Mouse (Mus musculus) CH12.LX (cell line): Measurements from ENCODE around the gene Dthd1. TPM values are rescaled to one million over a fixed set of nuclear protein-coding genes. Genes with fewer than 3 reads are reported as not detected.

ENCODE experiments used
- DNase-seq: peaks from one replicate; pipeline ENCODE4 v3.0.0-alpha.2; 2013; ENCODE audit errors: extremely low read depth
- H3K27ac ChIP-seq: 2 replicates; pipeline ENCODE4 v1.5.1; 2012; ENCODE audit warnings: low read depth, mild to moderate bottlenecking, control low read depth, moderate library complexity; ENCODE audit not compliant: insufficient read depth
- H3K27me3 ChIP-seq: replicated peaks from 2 replicates; pipeline ENCODE3; 2012; ENCODE audit warnings: inconsistent platforms
- H3K36me3 ChIP-seq, 2 experiments: replicated peaks in 1 of 2; 2 replicates each; pipeline versions ENCODE3 to v1.6.1; 2012; ENCODE audit warnings: inconsistent platforms in 1 of 2, low read length in 1 of 2, mild to moderate bottlenecking in 1 of 2, mixed read lengths in 1 of 2, moderate library complexity in 1 of 2; ENCODE audit not compliant: control insufficient read depth in 1 of 2, insufficient read depth in 1 of 2
- H3K4me1 ChIP-seq, 2 experiments: 2 replicates each; pipeline ENCODE4 v1.6.1; 2012; ENCODE audit warnings: inconsistent platforms in 1 of 2, moderate library complexity in 1 of 2; ENCODE audit not compliant: insufficient read depth in 2 of 2, control insufficient read depth in 1 of 2
- H3K4me2 ChIP-seq: 2 replicates; pipeline ENCODE4 v1.6.1; 2012; ENCODE audit warnings: low read depth, mild to moderate bottlenecking, control low read depth; ENCODE audit not compliant: poor library complexity, insufficient read depth, severe bottlenecking
- H3K4me3 ChIP-seq, 3 experiments: fragments of 150-350 bp in 1 of 3; sonication (generic) in 1 of 3; replicated peaks in 1 of 3; 2 replicates each; pipeline versions ENCODE3 to v1.5.1; 2011 to 2012; ENCODE audit warnings: low read depth in 2 of 3, low read length in 2 of 3, mild to moderate bottlenecking in 2 of 3, moderate library complexity in 2 of 3, control low read depth in 1 of 3, improper control_type of control experiment in 1 of 3, inconsistent platforms in 1 of 3, mixed read lengths in 1 of 3; ENCODE audit not compliant: poor library complexity in 1 of 3
- H3K79me2 ChIP-seq: replicated peaks from 2 replicates; pipeline ENCODE4 v1.6.1; 2012; ENCODE audit warnings: mild to moderate bottlenecking, moderate library complexity; ENCODE audit not compliant: control insufficient read depth, poor library complexity, insufficient read depth, severe bottlenecking; ENCODE audit errors: extremely low read depth
- H3K9ac ChIP-seq: 2 replicates; pipeline ENCODE4 v1.6.1; 2012; ENCODE audit warnings: low read depth, mild to moderate bottlenecking, control low read depth, moderate library complexity; ENCODE audit not compliant: insufficient read depth
- H3K9me3 ChIP-seq: replicated peaks from 2 replicates; pipeline ENCODE3; 2012; ENCODE audit warnings: low read length, inconsistent platforms, mixed read lengths
- E2F4 ChIP-seq: IDR thresholded peaks from 2 replicates; pipeline ENCODE4 v1.6.1; 2011; ENCODE audit warnings: low read depth, low read length, improper control_type of control experiment; ENCODE audit not compliant: insufficient replicate concordance
- ELF1 ChIP-seq: IDR thresholded peaks from 2 replicates; pipeline ENCODE4 v1.6.1; 2014; ENCODE audit warnings: low read depth, mild to moderate bottlenecking, inconsistent platforms, low read length, improper control_type of control experiment
- EP300 ChIP-seq: IDR thresholded peaks from 2 replicates; pipeline ENCODE4 v1.6.1; 2011; ENCODE audit warnings: low read length, improper control_type of control experiment
- IRF4 ChIP-seq: IDR thresholded peaks from 2 replicates; pipeline ENCODE4 v1.6.1; 2014; ENCODE audit warnings: low read depth, mild to moderate bottlenecking, inconsistent platforms, low read length, improper control_type of control experiment
- MAX ChIP-seq: IDR thresholded peaks from 2 replicates; pipeline ENCODE4 v1.6.1; 2011; ENCODE audit warnings: low read length, improper control_type of control experiment
- MYC ChIP-seq: IDR thresholded peaks from 2 replicates; pipeline ENCODE4 v1.6.1; 2011; ENCODE audit warnings: low read depth, mild to moderate bottlenecking, improper control_type of control experiment, low read length
- NELFE ChIP-seq: IDR thresholded peaks from 2 replicates; pipeline ENCODE4 v1.6.1; 2011; ENCODE audit warnings: low read depth, low read length, improper control_type of control experiment
- PAX5 ChIP-seq: IDR thresholded peaks from 2 replicates; pipeline ENCODE4 v1.6.1; 2012; ENCODE audit warnings: low read length, inconsistent platforms, mixed read lengths
- POLR2AphosphoS2 ChIP-seq: IDR thresholded peaks from 2 replicates; pipeline ENCODE4 v1.6.1; 2011; ENCODE audit warnings: low read depth, low read length, improper control_type of control experiment
- SIN3A ChIP-seq: IDR thresholded peaks from 2 replicates; pipeline ENCODE4 v1.6.1; 2012; ENCODE audit warnings: low read length, improper control_type of control experiment, inconsistent platforms
- SMC3 ChIP-seq: IDR thresholded peaks from 2 replicates; pipeline ENCODE4 v1.6.1; 2011; ENCODE audit warnings: low read depth, low read length, improper control_type of control experiment
- UBTF ChIP-seq: IDR thresholded peaks from 2 replicates; pipeline ENCODE4 v1.6.1; 2012; ENCODE audit warnings: low read depth, mild to moderate bottlenecking, inconsistent platforms, low read length, improper control_type of control experiment, moderate library complexity
- USF1 ChIP-seq: IDR thresholded peaks from 2 replicates; pipeline ENCODE4 v1.6.1; 2014; ENCODE audit warnings: low read depth, mild to moderate bottlenecking, inconsistent platforms, low read length, improper control_type of control experiment
- ZC3H11A ChIP-seq: IDR thresholded peaks from 2 replicates; pipeline ENCODE4 v1.6.1; 2012; ENCODE audit warnings: low read depth, mild to moderate bottlenecking, inconsistent platforms, low read length, improper control_type of control experiment
- ZKSCAN1 ChIP-seq: IDR thresholded peaks from 2 replicates; pipeline ENCODE4 v1.6.1; 2012; ENCODE audit warnings: low read depth, inconsistent platforms, low read length, improper control_type of control experiment, borderline replicate concordance
- ZMIZ1 ChIP-seq: IDR thresholded peaks from 2 replicates; pipeline ENCODE4 v1.6.1; 2012; ENCODE audit warnings: low read depth, mild to moderate bottlenecking, inconsistent platforms, low read length, improper control_type of control experiment
- ZNF384 ChIP-seq: IDR thresholded peaks from 2 replicates; pipeline ENCODE4 v1.6.1; 2012; ENCODE audit warnings: low read depth, low read length, improper control_type of control experiment, inconsistent platforms
- dilution Hi-C: fragments of 300-500 bp; cut with MboI; formaldehyde crosslinking; loops from 2 replicates; pipeline ENCODE4 v1.14.3; 2020; ENCODE audit warnings: low sequenced_read_pairs; ENCODE audit not compliant: extremely low pct_unique_long_range_greater_than_20kb, extremely low pct_ligation_motif_present
- in situ Hi-C: fragments of 300-500 bp; cut with MboI; formaldehyde crosslinking; loops from 3 replicates; pipeline ENCODE4 v1.14.3; 2019; ENCODE audit warnings: low sequenced_read_pairs, low pct_ligation_motif_present, low pct_unique_long_range_greater_than_20kb, mixed read lengths
- polyA plus RNA-seq: library from polyadenylated mRNA; unstranded; fragments of >175 nt; gene quantifications from 2 replicates; pipeline ENCODE4 v1.2.1, GENCODE M21; 2012; ENCODE audit warnings: low read depth; ENCODE audit not compliant: insufficient read length
- total RNA-seq, 2 experiments: library from RNA; depleted of rRNA; stranded (reverse); fragments of 300-350 nt in 1 of 2; fragments of >200 nt in 1 of 2; gene quantifications; 2 replicates each; pipeline ENCODE4 v1.2.3; 2012 to 2014

Gene Dthd1
- total and polyA plus RNA-seq, 3 experiments, result not detected

DNA sequence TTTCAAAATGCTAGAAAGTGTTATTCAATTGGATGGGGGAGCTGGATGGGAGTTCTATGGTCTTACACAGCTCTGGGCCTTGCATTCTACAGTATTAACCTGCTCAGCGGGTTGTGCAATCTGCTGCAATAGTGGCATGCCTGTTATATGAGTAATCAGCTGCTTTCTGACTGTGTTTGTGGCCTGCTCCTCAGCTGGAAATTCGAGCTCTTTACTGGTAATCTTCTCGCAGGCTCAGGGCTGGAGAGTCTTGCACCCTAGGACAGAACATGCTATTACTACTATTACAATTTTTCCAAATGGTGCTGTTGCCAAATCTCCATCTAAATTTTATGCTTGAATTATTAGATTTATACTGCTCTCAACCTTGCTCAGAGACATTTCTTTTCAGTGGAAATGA, 26.8 kb upstream of the Dthd1 start:
- Histone ChIP-seq H3K79me2 (no peaks in the 10 kb centered on the region), H3K4me1 (peaks cover 0 to 4% of the 10 kb centered on the region in 2 experiments; a peak in 2 of 4 replicates), H3K9ac (no peak overlapping the region), H3K9me3 (no peaks in the 10 kb centered on the region), H3K27me3 (no peaks in the 10 kb centered on the region), H3K27ac (no peak overlapping the region), H3K4me3 (no peak overlapping the region), H3K4me2 (no peak overlapping the region), H3K36me3 (no peaks in the 10 kb centered on the region)
- no peak for DNase-seq
- dilution Hi-C loops (no loop called here), in situ Hi-C loops (no loop called here)
- no peak for TF ChIP-seq USF1
- no peak for TF ChIP-seq IRF4
- TF ChIP-seq ELF1, result no peak
- no peak for TF ChIP-seq POLR2AphosphoS2
- TF ChIP-seq EP300, result no peak
- no peak for TF ChIP-seq NELFE
- TF ChIP-seq ZKSCAN1, result no peak
- TF ChIP-seq MAX, result no peak
- no peak for TF ChIP-seq MYC
- no peak for TF ChIP-seq ZNF384
- TF ChIP-seq ZC3H11A, result no peak
- no peak for TF ChIP-seq E2F4
- no peak for TF ChIP-seq SMC3
- no peak for TF ChIP-seq SIN3A
- TF ChIP-seq UBTF, result no peak
- no peak for TF ChIP-seq ZMIZ1
- no peak for TF ChIP-seq PAX5

DNA sequence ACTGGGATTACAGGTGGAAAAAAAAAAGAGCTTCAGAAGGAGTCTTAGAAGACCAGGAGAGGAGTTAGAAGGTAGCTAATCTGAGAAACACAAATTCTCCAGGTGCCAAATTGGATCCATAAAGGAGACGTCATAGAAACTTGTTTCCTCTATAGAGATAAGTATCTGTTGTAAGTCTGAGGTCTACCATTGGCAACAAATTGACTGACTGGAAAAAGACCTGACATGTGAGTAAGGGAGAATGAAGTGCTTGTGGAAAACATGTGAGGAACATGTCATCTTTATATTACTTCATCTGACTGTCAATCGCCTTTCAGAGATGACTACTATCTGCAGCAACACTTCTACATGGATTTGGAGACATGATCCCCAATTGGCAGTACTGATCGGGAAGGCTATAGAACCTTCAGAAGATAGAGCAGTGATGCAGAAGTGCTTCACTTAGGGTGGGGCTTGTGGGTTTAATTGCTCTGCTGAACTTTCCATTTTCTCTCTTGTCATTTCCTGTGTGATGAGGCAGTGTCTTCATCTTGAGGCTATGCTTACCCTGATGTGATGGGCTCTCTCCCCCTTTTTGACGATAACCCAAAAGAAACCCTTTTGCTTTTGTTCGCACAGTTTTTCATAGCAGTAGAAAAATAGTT, 22.6 kb upstream of the Dthd1 start:
- TF ChIP-seq USF1 (no peak), POLR2AphosphoS2 (no peak)
- no peak overlapping the region for H3K9ac ChIP-seq
- H3K4me1 ChIP-seq, result peaks cover 0 to 4% of the 10 kb centered on the region in 2 experiments; a peak in 2 of 4 replicates
- H3K4me2 ChIP-seq, result no peak overlapping the region
- in situ Hi-C loops (no loop called here), dilution Hi-C loops (no loop called here)
- no peaks in the 10 kb centered on the region for H3K36me3 ChIP-seq
- H3K9me3 ChIP-seq, result no peaks in the 10 kb centered on the region
- no peaks in the 10 kb centered on the region for H3K79me2 ChIP-seq
- H3K27ac ChIP-seq, result no peak overlapping the region
- DNase-seq, result no peak
- no peaks in the 10 kb centered on the region for H3K27me3 ChIP-seq
- no peak overlapping the region for H3K4me3 ChIP-seq
